Mouse (Mus musculus) embryonic facial prominence, embryonic 14.5 days (tissue): ENCODE measurements at regions not wholly inside any gene's neighbourhood (a gene's known extent, or its start where the extent isn't known, plus 50 kb on each side); places are given as distances from the start of the nearest gene placed in this dataset.

ENCODE experiments used
- ATAC-seq: fragments of 200-750 bp; cut with Nextera tagmentation; 2 replicates; pipeline ENCODE4 v1.8.0; 2017; ENCODE audit warnings: low read depth, moderate number of reproducible peaks, moderate TSS enrichment
- DNase-seq: peaks from one replicate; pipeline ENCODE4 v3.0.0-alpha.2; 2015; ENCODE audit warnings: low spot score
- H3K27ac ChIP-seq: fragments of 300-500 bp; sonication (generic); replicated peaks from 2 replicates; pipeline ENCODE4 v1.5.1; 2014; ENCODE audit warnings: low read depth, mild to moderate bottlenecking, low read length, moderate library complexity
- H3K27me3 ChIP-seq: fragments of 300-500 bp; sonication (generic); replicated peaks from 2 replicates; pipeline ENCODE4 v1.6.1; 2014; ENCODE audit warnings: low read length; ENCODE audit not compliant: control insufficient read depth, insufficient read depth
- H3K36me3 ChIP-seq: fragments of 300-500 bp; sonication (generic); 2 replicates; pipeline ENCODE4 v1.6.1; 2014; ENCODE audit warnings: low read length, mixed read lengths; ENCODE audit not compliant: control insufficient read depth, insufficient read depth
- H3K4me1 ChIP-seq: fragments of 300-500 bp; sonication (generic); 2 replicates; pipeline ENCODE4 v1.6.1; 2014; ENCODE audit warnings: antibody characterized with exemption, low read length; ENCODE audit not compliant: control insufficient read depth, insufficient read depth
- H3K4me2 ChIP-seq: fragments of 300-500 bp; sonication (generic); 2 replicates; pipeline ENCODE4 v1.6.1; 2014; ENCODE audit warnings: low read depth, mild to moderate bottlenecking, low read length, moderate library complexity, mixed read lengths
- H3K4me3 ChIP-seq: fragments of 300-500 bp; sonication (generic); 2 replicates; pipeline ENCODE4 v1.5.1; 2014; ENCODE audit warnings: low read depth, mild to moderate bottlenecking, low read length
- H3K9ac ChIP-seq: fragments of 300-500 bp; sonication (generic); 2 replicates; pipeline ENCODE4 v1.6.1; 2014; ENCODE audit warnings: low read depth, mild to moderate bottlenecking, low read length, moderate library complexity, mixed read lengths
- H3K9me3 ChIP-seq: fragments of 300-500 bp; sonication (generic); 2 replicates; pipeline ENCODE4 v1.6.1; 2016; ENCODE audit warnings: low read length; ENCODE audit not compliant: control insufficient read depth
- WGBS: fragments of 180-500 bp; shearing (Covaris S2); extraction: QIAGEN DNeasy Blood & Tissue Kit; methylation state at CpG from one replicate; pipeline ENCODE4 v1.1.7; 2014; 5-methylcytosine and 5-hydroxymethylcytosine counted together

DNA sequence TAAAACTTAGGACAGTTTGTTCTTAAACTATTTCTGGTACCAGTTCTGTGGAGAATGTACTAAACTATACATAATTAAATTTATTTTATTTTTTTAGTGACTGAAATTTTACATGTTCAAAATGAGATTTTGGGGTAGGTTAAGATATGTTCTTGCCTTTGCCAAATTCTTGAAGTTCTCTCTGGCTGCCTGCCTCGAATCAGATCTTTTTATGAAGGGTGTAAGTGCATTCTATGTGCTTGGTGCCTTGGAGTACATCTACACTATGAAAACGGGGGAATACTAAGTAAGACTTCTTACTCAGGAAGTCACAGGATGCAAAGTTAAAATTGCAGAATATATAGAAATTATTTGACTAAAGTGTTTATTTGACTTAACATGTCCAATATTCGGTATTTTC is 629.8 kb upstream of the Cypt12 start:
- H3K4me1 ChIP-seq = no peaks in the 10 kb centered on the region
- H3K27me3 ChIP-seq = no peaks in the 10 kb centered on the region
- ATAC-seq (no peak), DNase-seq (no peak)
- H3K36me3 ChIP-seq = no peaks in the 10 kb centered on the region
- H3K27ac ChIP-seq = no peak overlapping the region
- no peak overlapping the region for H3K9ac ChIP-seq
- 74% methylated on average over 3 of the region's 3 CpGs for WGBS
- no peak overlapping the region for H3K4me3 ChIP-seq
- H3K9me3 ChIP-seq = no peaks in the 10 kb centered on the region
- H3K4me2 ChIP-seq = no peak overlapping the region

DNA sequence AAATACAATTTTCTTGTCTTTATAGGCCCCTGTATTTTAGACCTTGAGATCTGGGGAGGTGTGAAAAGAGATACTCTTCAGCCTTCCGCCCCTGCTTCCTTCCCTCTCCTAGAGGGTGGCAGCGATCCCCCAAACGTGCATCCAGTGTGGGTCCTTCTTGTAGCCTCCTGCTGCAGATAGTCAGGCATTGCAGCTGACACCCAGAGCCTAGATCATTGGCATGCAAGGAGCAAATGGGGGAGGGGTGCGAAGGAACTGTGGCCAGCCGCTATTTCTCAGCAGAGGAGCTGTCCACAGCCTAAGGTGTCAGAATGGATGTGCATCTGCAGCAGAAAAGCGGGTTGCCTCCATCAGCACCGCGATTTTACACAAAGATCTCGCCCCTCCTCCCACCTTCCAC is 629.0 kb upstream of the Cypt12 start:
- DNase-seq = peak; percentile 62
- Histone ChIP-seq H3K36me3 (no peaks in the 10 kb centered on the region), H3K27ac (no peak overlapping the region), H3K4me1 (no peaks in the 10 kb centered on the region), H3K9me3 (no peaks in the 10 kb centered on the region), H3K9ac (no peak overlapping the region), H3K27me3 (no peaks in the 10 kb centered on the region), H3K4me3 (no peak overlapping the region), H3K4me2 (no peak overlapping the region)
- 3% methylated on average over 9 of the region's 9 CpGs for WGBS
- peak; percentile 53; the same call in 1 of the 2 replicates for ATAC-seq

DNA sequence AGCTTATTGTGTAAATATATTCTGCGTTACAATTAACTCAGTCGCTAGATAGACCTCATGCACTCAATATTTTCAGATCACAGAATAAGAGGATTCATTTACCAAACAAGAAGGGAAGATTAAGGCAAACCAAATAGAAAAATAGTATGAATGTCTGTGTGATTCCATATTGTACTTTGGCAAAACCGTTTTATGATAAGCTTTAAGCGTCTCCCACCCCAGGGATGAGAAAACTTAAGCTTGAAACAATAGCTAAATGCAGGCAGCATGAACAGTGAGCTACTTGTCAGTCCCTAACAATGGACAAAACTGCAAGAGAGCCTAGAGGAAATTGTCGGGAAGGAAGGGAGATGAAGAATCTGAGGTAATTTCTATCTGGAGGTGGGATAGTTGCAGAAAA is 628.3 kb upstream of the Cypt12 start:
- no peak overlapping the region for H3K4me3 ChIP-seq
- 46% methylated on average over 5 of the region's 5 CpGs for WGBS
- no peak overlapping the region for H3K4me2 ChIP-seq
- H3K9me3 ChIP-seq = no peaks in the 10 kb centered on the region
- H3K4me1 ChIP-seq = no peaks in the 10 kb centered on the region
- H3K9ac ChIP-seq = no peak overlapping the region
- DNase-seq = no peak
- no peak overlapping the region for H3K27ac ChIP-seq
- no peaks in the 10 kb centered on the region for H3K27me3 ChIP-seq
- no peaks in the 10 kb centered on the region for H3K36me3 ChIP-seq
- ATAC-seq = no peak

DNA sequence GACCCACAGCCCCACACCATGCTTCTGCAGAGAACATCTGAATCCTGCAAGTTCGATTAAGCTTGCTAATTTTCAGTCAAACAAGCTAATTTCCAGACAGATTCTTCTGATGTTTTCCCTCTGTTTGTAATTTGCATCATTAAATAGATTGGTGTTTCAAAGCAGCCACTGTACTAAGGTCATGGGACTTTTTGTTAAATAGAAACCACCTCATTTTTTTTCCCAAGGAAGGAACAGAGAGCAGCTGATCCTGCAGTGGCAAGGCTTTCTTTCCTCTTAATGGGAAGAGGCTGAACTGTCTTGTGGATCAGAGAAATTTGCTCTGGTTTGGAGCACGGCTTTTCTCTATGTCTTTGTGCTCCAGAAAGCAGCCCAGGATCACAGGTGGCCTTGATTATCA is 625.9 kb upstream of the Cypt12 start:
- H3K27ac ChIP-seq = no peak overlapping the region
- H3K9me3 ChIP-seq = no peaks in the 10 kb centered on the region
- DNase-seq (no peak), ATAC-seq (no peak)
- H3K27me3 ChIP-seq = no peaks in the 10 kb centered on the region
- H3K9ac ChIP-seq = no peak overlapping the region
- 21% methylated on average over 2 of the region's 2 CpGs for WGBS
- no peaks in the 10 kb centered on the region for H3K4me1 ChIP-seq
- no peak overlapping the region for H3K4me2 ChIP-seq
- no peak overlapping the region for H3K4me3 ChIP-seq
- no peaks in the 10 kb centered on the region for H3K36me3 ChIP-seq

DNA sequence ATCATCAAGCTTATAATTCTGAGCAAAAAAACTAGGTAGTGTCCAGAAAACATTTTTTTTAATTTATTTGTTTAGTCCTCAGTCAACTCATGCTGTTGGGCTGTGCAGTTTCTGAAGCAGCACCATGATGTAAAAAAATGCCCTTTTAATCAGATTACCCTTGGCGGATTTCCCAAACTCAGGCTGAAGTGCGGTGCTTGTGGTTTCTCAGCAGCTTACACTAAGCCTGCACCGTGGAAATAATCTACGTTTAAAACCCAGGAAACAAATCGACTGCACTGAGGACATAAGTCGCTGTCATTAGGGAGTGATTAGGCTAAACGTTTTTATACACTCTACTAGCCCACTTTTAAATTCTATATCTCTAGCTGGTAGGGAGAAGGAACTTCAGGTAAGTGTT is 623.4 kb upstream of the Cypt12 start:
- H3K27me3 ChIP-seq = no peaks in the 10 kb centered on the region
- H3K9me3 ChIP-seq = no peaks in the 10 kb centered on the region
- peak; percentile 29 for DNase-seq
- H3K36me3 ChIP-seq = no peaks in the 10 kb centered on the region
- no peak overlapping the region for H3K4me3 ChIP-seq
- H3K4me2 ChIP-seq = no peak overlapping the region
- no peaks in the 10 kb centered on the region for H3K4me1 ChIP-seq
- ATAC-seq = no peak
- no peak overlapping the region for H3K27ac ChIP-seq
- no peak overlapping the region for H3K9ac ChIP-seq
- 36% methylated on average over 7 of the region's 7 CpGs for WGBS

DNA sequence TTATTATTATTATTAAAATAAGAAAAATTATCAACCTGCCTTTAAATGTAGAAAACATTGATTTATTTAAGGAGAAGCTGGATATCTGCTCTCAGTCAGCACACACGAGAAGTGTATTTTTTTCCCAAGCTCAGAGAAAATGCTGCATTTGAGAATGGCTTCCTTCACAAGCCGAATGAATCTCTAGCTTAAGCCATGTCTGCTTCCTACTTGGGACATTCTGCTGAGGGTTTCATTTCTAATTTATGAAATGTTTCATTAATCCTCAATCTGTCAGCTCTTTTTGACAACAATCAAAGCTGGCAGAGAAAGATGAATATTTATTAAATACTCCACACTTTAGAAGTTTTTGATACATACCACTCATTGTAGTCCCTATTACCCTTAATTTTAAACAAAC is 622.4 kb upstream of the Cypt12 start:
- DNase-seq (no peak), ATAC-seq (no peak)
- 78% methylated on average over 2 of the region's 2 CpGs for WGBS
- Histone ChIP-seq H3K4me3 (no peak overlapping the region), H3K9ac (no peak overlapping the region), H3K9me3 (no peaks in the 10 kb centered on the region), H3K36me3 (no peaks in the 10 kb centered on the region), H3K27me3 (no peaks in the 10 kb centered on the region), H3K27ac (no peak overlapping the region), H3K4me1 (no peaks in the 10 kb centered on the region), H3K4me2 (no peak overlapping the region)

DNA sequence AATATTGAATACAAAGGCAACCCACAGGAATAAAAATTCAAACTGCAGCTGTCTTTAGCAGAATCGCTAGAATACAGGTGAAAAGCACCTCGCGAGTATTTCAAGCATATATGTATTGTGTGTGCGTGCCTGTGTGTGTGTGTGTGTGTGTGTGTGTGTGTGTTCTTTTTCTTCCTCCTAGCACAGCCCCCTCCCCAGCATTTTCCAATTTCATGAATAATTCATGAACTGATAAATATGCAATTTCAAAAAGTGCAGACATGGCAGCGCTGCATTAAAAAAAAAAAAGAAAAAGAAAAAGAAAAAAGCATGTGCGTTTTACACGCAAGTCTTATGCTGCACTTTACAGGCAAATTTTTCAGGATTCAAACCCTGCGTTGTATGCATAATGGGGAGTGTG is 621.9 kb upstream of the Cypt12 start:
- no peak overlapping the region for H3K4me2 ChIP-seq
- H3K9me3 ChIP-seq = no peaks in the 10 kb centered on the region
- H3K36me3 ChIP-seq = no peaks in the 10 kb centered on the region
- 89% methylated on average over 8 of the region's 8 CpGs for WGBS
- H3K27ac ChIP-seq = no peak overlapping the region
- no peak overlapping the region for H3K4me3 ChIP-seq
- no peaks in the 10 kb centered on the region for H3K27me3 ChIP-seq
- ATAC-seq (no peak), DNase-seq (no peak)
- H3K4me1 ChIP-seq = no peaks in the 10 kb centered on the region
- no peak overlapping the region for H3K9ac ChIP-seq

DNA sequence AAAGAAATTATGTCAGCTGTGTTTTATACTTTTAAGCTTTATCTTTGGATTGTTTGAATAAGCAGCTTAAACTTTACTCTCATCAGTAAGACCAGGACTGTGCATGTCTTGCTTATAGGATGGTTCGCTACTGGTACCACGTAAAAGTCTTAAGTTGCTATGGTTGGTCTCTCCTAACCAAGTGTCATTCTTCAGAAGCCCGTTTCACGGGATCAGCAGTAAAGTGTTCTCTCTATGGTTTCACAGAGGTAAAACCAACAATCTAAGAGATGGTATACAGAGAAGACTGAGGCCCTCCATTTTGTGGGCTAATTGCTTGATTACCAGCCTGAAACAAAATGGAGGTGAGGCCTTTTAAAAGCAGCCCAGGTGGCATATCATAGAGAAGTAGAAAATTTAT is 621.4 kb upstream of the Cypt12 start:
- Histone ChIP-seq H3K9me3 (no peaks in the 10 kb centered on the region), H3K4me2 (no peak overlapping the region), H3K27ac (no peak overlapping the region), H3K9ac (no peak overlapping the region), H3K27me3 (no peaks in the 10 kb centered on the region), H3K36me3 (no peaks in the 10 kb centered on the region), H3K4me3 (no peak overlapping the region), H3K4me1 (no peaks in the 10 kb centered on the region)
- ATAC-seq (no peak), DNase-seq (no peak)
- WGBS = 81% methylated on average over 4 of the region's 4 CpGs

DNA sequence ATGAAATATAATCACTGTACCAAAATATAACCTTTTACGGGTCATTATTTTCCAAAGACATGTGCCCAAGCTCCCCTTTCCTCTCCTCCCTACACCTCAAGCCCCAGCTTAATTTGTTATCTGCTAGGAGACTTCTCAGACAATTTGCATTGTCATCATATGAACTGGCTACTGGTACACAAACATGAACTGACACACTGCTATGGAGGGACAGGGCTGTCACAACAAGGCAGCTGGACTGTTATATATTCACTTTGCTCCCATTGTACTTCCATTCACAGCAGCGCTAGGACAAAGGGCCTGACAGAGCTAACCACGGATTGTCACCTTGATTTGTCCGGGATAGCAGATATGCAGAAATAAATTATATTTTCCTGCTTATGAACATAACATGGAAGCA is 620.5 kb upstream of the Cypt12 start:
- no peak overlapping the region for H3K4me3 ChIP-seq
- no peaks in the 10 kb centered on the region for H3K27me3 ChIP-seq
- H3K4me1 ChIP-seq = no peaks in the 10 kb centered on the region
- peak; percentile 38 for DNase-seq
- no peaks in the 10 kb centered on the region for H3K9me3 ChIP-seq
- H3K9ac ChIP-seq = no peak overlapping the region
- H3K36me3 ChIP-seq = no peaks in the 10 kb centered on the region
- ATAC-seq = peak; percentile 63; the same call in 1 of the 2 replicates
- H3K4me2 ChIP-seq = no peak overlapping the region
- no peak overlapping the region for H3K27ac ChIP-seq
- WGBS = 87% methylated on average over 4 of the region's 4 CpGs
